Mouse (Mus musculus) ES-Bruce4 (cell line): ENCODE results near the gene Hspb2.

Source experiments
- CTCF ChIP-seq: IDR thresholded peaks from one replicate; pipeline ENCODE4 v1.8.1; 2011; ENCODE audit warnings: low read depth, low read length
- POLR2A ChIP-seq: IDR thresholded peaks from one replicate; pipeline ENCODE4 v1.8.1; 2011; ENCODE audit warnings: low read length; ENCODE audit not compliant: insufficient read depth

DNA sequence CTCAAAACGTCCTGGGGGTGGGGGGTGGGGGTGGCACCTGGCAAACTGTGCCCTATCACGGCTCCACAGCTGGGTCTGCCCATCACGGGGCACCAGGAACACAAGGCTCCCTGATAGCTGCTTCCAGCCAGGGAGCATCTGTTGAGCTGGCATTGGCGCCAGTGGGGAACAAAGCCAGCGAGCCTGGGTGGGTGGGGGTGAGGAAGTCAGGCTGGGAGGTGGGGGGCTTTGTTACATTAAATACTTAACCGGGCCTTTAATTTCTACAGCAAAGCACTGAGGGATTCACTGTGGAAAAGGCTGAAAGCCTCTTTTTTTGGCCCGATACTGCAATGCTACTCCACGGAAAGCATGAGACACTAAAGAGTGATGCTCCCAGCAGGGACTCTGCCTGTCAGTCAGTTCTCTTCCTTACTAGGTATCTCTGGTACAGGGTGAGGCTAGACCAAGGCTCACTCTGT, 29.7 kb downstream of the Hspb2 start:
- TF ChIP-seq CTCF (no peak), POLR2A (no peak)
